Mouse (Mus musculus): ENCODE data around the gene Cygb. TPM values are rescaled to one million over a fixed set of nuclear protein-coding genes. Genes with fewer than 3 reads are reported as not detected.
"Not testable (repeated sequence)": the region's sequence is repeated elsewhere in the genome, so short reads cannot be mapped to it uniquely, and the experiment has no call there.

Cygb gene
- total RNA-seq, 2 experiments from 2014 or later: not detected

DNA sequence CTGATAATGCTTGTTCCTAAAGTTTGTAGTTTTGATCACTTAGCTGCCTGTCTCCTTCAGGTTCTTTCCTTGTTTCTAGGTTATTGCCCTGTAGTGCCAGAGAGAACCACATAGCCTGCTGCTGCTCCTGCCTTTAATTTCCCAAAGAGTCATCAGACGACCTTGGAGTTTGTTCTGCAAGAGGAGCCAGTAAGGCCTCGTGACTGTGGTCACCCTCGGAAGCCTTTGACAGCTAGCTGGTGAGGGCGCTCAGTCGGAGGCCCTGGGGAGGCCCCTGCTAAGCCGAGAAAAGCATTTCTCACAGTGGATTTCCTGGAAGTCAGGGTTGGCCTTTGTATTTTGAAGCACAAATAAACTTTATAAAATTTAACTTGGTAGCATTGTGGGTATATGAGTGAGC is 21.3 kb upstream of the Cygb start:
- ATAC-seq (ENCODE audit: poor library complexity, severe bottlenecking): not testable (repeated sequence)

DNA sequence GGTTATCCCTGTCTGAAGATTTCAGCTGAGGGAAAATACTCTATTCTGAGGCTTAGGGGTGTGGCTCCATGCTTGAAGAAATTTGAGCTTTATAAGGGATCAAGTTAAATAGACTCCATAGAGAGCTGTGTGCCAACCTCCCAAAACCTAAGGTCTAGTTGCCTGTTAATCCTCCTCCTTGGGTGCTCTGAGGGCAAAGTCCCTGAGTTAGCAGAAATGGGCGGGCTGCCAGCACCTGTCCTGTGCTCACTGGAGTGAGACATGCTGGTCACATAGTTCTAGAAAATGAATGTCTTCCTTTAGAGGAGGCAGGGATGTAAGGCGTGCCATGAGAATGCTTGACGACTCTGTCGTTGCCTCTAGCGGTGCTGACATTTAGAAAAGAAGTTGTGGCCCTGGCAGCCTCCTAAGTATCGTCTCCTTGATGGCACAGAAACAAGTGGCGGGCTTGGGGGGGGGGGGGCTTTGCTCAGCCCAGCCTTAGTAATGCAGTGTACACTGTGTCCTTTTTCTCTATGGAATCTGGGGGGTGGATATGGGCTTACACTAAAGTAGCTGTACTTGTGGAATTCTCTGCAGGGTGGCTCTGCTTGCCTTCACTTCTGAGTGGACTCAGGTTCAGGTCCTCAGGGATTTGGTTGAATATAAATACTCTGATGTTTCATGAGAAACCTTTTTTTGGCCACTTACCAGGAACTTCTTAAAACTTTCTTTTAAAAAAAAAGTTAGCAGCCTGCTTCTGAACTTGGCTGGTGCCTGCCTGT is 20.7 kb upstream of the Cygb start:
- ATAC-seq (ENCODE audit: poor library complexity, severe bottlenecking): no peak

DNA sequence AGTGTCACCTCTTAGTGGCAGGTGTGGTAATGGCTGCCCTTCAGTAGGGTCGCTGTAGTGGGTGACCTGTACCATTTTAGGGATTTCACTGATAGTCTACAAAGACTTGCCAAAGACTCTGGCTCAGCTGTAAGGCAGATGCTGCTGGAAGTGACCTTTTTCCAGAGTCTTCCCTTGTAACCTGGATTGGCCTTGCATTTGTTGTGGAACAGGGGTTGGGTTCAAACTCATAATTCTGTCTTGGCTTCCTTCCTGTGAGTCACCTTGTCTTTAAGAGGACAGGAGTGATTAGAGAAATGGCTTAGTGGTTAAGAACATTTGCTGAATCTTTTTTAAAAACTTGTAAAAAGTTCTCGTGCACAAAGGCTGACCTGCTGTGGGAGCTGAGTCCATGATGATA is 19.3 kb upstream of the Cygb start:
- no peak for ATAC-seq (ENCODE audit: poor library complexity, severe bottlenecking)

DNA sequence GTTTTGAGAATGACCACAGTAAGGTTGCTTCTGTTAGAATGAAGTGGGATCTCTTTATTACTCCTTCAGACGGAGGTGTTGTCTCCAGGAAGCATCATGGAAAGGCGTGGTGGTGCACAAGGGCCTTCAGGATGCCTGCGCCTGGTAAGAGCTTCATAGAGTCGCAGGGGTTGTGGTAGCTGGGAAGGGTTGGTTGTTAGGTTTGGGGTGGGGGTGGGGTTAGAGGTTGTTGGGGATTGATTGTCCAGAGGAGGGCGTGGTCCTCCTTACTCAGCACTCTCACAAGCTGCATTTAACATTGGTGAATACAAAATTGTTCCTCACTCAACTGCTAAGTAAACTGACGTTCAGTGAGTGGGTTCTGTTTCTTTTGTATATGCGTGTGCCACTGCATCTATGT is 18.5 kb upstream of the Cygb start:
- no peak for ATAC-seq (ENCODE audit: poor library complexity, severe bottlenecking)

DNA sequence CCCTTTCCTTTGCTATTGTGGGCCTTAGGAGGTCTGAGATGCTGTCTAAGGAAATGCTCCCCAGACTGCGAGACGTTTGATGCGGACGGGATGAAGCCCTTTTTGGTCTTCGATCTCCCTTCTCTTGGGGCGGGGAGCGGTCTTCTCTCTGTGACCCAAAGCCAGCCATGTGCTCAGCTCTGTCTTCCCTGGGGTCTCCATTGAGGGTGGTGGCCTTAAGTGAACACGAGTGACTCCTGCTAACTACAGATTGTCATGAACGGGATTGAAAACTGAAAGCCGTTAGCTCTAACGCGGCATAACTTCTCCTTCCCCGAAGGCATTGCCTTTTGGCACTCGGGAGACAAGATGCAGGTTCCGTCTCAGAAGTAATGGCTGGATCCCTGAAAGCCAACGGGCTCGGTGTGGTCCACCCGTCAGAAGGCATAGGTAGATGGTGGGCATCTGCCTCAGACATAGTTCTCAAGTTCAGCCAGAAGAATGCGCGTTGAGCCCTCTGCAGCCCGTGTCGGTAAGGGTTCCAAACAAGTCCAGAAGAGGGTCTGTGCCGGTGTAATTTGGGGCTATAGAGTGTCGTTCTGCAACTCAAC is 17.8 kb upstream of the Cygb start:
- ATAC-seq (ENCODE audit: poor library complexity, severe bottlenecking): peak; percentile 32; the same call in 1 of the 2 replicates

DNA sequence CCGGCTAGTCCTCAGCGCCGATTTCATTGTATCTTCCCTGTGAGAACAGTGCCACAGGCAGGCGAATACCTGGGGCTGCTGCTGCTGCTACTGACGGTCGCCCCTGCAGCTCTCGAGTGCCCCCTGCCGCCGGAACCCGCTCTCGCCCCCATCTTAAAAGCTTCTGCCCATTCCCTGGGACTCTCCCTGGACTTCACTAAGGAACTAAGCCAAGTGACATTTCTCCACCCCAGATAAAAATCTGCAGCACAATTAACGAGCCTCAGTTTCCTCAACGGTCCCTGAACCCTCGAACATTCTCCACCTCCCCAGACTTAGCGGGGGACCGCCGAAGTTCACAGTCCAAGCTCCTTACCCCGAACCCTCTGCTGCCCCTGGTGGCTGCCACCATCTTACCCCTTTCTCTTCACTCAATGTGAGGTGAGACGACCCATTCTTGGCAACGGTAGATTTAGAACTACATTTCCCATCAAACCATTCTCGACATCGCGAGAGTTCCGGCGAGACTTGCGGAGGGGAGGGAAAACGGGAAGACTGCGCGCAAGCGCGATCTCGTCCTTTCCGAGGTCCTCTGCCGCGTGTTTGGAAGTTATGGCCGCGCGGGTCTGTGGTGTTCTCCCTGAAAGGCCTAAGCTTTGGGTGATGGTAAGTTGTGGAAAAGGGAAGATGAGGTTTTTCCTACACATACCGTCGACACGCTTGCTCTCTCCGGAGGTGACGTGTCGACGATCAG is 17.2 kb upstream of the Cygb start:
- ATAC-seq (ENCODE audit: poor library complexity, severe bottlenecking): peak; percentile 93

DNA sequence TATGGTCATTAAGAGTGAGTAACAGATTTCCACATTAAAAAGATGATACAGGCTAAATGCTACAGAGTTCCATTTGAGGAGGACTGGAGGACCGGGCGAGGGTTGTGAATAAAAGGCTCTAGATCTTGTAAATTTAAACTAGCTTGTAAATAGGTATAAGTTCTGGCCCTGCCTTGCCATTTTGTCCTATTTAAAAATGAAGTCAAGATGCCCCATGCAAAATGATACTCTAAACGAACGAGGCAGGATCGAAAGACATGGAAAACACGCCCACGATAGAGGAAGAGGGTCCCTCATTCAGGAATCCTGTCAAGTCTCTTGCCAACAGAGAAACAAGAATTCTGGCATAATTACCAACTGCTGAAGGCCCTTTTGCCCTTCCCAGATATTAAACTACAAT is 16.3 kb upstream of the Cygb start:
- no peak for ATAC-seq (ENCODE audit: poor library complexity, severe bottlenecking)

DNA sequence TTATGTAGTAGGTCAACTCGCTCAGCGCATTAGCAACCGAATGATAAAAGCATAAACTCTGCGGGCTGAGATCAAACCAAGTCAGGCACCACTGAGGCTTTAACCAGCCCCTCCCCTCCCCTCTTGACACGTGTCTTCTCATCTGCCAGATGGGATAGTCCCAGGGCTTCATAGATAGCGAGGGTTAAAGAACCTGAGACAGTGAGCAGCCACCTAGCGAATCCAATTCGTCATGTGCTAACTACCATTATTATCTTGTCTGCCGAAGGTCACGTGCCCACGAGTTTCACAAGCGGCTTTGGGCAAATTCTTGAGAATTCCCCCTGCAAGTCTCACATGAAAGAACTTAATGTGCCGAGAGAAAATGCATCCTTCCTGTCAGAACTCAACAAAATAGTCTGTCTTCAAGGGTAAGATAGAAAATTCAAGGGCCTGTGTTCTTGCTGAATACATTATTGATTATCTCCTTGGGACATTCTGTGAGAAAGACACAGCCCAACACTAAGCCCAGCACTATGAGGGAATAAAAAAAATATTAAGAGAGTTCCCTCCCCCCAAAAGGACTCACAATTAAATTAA is 15.8 kb upstream of the Cygb start:
- ATAC-seq (ENCODE audit: poor library complexity, severe bottlenecking): no peak

DNA sequence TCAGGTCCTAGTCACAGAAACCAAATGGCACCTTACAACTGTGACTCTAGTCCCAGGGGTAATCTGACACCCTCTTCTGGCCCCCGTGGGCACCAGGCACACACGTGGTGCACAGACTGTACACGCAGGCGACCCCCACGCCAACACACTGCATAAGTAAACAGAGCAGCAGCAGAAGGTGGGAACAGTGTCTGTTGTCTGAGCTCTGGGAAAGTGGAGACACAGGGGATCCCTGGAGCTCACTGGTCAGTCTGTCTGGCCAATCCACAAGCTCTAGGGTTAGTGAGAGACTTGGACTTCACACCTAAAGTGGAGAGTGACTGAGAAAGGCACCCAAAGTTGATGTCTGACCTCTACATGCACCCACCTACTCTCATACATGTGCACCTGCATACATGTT is 15.2 kb upstream of the Cygb start:
- no peak for ATAC-seq (ENCODE audit: poor library complexity, severe bottlenecking)

DNA sequence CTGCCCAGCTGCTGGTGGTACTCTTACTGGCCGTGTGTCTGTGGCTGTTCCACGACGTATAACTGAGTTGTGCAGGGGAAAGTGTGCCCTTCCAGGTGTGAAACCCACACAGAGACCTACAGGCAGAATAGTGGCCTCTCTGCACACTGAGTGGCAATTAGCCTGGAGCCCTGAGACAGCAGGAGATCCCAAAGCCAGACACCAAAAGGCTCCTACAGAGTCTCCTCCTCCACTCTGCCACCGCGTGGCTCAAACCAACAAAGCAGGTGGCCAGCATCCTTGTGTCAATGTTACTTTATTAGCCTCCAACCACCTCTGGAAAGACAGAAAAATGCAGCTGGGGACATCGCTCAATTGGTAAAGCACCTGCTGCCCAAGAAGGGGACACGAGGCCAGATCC is 14.7 kb upstream of the Cygb start:
- ATAC-seq (ENCODE audit: poor library complexity, severe bottlenecking): no peak

DNA sequence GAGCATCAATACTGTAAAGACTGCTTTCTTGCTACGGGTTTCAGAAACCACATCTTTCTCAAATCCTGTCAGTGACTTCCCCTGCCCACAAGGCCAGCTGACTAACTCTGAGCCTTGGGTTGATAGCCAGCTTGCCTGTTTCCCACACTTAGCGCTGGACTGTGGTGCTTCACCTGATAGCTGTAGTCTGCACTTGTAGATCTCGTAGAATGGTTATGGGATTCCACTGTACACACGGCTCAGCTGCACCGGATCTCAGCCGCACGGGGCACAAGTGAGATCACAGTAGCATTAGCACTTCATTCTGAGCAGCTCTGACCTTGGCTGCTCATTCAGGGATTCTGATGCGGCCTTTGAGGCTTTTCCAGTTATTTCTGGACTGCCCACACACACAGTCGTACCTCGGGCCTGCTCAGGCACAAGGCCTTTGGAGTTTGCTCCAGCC is 14.3 kb upstream of the Cygb start:
- ATAC-seq (ENCODE audit: poor library complexity, severe bottlenecking): no peak

DNA sequence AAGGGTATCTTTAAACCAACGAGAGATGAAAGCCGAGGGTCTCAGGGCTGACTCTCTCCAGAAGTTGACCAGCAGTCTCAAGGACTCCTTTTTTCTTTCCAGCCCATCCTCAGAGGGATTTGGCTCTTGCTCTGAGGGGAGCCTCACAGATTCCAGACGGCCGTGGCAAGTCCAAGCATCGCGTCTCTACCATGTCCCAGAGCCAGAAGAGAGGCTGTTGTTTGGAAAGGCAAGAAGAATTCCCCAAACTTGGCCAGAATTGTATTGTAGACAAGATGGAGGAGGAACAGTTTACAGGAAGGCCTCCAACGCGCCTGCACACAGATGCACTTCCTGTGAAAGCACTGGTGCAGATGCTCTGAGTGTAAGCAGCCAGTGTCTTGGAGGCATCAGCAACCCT is 13.8 kb upstream of the Cygb start:
- ATAC-seq (ENCODE audit: poor library complexity, severe bottlenecking): no peak

DNA sequence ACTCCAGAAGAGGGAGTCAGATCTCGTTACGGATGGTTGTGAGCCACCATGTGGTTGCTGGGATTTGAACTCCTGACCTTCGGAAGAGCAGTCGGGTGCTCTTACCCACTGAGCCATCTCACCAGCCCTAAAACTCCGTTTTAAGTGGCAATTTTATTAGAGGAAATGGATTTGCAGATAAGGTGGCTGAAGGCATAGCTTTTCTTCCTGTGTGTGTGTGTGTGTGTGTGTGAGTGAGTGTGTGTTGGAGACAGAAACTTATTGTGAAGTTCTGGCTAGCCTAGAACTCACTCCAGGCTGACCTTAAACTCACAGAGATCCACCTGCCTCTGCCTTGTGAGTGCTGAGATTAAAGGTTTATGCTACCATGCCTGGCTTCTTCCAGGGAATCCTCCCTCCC is 12.9 kb upstream of the Cygb start:
- not testable (repeated sequence) for ATAC-seq (ENCODE audit: poor library complexity, severe bottlenecking)

DNA sequence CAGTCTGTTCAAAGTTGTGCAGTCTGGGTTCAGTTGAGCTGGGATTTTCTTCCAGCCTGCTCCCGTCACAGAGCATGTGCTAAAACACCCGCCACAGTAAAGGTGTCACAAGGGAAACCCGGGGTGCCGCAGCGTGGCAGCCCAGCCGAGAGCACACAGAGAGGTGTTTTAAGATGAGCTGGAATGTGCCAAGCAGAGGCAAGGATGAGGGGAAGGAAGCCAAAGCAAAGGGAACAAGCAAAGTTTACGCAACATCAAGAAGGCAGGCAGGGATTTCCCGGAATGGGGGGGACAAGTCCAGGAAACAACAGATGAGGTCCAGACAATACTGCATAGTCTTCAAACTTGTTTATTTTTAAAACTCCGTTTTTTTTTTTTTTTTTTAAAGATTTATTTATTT is 12.5 kb upstream of the Cygb start:
- no peak for ATAC-seq (ENCODE audit: poor library complexity, severe bottlenecking)

DNA sequence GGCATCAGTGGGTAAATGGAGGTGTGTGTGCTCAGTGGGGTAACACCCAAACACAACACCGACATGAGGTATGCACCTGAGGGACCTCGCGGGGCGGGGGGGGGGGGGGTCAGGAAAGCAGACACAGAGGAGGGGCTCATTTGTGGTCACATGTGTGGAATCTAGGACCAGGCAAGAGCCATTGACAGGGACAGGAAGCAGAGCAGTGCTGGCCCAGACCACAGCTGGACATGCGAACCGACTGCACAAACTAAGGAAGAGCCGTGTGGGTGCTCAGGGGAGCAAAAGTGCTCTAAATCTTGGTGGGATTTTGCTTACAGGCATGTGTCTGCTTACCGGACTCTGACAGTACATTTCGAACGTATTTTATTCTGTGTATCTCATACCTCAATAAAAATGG is 11.2 kb upstream of the Cygb start:
- ATAC-seq (ENCODE audit: poor library complexity, severe bottlenecking): no peak

DNA sequence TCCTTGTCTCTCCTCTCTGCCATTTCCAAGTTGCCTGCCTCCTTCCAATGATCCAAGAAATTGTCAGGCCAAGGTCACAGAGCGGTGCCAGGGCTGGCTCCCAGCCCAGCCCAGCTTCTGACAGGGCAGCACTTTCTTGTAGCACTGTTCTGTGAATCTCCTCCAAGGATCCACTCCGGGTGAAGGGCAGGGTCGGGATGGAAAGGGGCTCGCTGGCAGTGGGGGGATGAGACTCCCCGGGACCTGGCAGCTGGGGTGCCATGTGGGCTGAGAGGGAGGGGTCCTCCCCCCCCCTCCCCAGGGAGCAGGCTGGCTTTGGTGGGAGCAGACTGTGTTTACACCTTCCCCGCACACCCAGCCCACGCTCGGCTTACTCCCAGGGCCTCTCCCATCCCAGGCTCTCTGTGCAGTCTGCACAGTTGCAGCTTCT is 7.8 kb upstream of the Cygb start:
- ATAC-seq (ENCODE audit: poor library complexity, severe bottlenecking): no peak

DNA sequence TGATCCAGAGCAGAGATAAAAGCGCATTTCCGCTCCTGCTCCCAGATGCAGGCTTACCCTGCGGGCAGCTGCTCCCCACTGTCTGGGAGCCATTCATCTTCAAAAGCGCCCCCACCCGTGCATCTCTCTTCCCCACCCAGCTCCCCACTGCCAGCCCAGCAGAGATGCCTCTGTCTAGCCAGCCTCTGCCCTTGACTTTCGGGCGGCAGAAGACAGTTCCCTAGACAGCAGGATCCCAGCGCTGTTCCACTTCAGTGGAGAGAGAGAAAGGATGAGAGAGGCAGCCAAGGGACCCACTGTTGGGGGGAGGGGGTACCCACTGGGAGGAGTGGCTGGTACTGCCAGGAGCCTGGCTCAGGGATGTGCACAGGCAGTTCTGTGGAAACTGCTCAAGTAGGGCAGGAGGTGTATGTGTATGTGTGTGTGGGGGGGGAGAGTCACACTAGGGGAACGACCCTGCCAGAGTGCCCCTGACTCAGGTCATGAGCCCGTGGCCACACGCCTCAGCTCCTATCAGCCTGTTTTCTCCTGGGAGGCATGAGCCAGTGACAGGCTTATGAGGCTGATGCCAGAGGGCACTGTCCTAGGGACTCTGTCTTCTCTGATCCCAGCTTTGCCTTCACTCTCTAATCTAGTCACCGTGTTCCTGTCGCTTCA is 7.3 kb upstream of the Cygb start:
- no peak for ATAC-seq (ENCODE audit: poor library complexity, severe bottlenecking)

DNA sequence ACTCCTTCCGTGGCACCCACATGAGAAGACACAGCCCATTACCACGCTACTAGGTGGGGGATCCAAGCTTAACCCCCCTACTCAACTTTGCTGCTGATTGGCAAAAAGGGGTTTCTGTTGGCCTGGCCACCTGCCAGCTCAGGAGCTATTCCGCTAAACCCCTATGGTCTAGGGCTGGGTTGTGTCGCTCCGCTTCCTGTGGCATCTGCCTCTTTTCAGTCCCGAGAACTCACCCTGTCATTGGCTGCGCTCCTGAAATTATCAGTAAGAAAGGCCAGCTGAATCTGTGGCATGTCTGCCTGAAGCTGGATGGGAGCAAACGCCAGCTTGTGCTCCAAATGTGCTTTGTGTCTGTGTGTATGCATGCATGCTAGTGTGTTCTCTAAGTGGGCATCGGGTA is 6.1 kb upstream of the Cygb start:
- no peak for ATAC-seq (ENCODE audit: poor library complexity, severe bottlenecking)

DNA sequence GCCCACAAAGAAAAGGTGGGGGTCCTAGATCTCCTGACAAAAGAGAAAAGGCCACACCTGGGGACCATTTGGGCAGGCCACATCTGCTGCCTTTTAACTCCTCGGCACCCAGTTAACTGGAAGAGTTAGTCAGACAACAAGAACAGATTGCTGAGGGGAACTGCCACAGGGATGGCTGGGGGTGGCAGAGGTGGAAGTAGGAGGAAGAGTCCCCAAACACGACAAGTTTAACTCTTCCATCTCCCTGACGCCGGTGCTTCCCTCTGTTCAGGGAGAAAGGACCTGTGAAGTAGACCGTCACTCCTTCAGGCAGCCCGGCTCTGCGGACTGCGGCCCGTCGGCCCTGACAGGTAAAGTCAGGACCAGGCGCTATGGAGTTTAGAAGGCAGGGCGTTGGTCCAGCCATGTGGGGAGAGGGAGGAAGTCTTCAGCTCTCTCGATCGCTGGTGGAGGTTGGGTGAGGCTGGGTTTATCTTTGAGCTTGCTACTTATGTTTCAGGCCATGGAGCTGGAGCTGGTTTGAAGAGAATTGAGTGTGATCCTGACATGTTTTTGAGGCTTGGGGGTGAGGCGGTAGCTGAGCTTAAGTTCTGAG is 5.0 kb upstream of the Cygb start:
- no peak for ATAC-seq (ENCODE audit: poor library complexity, severe bottlenecking)

DNA sequence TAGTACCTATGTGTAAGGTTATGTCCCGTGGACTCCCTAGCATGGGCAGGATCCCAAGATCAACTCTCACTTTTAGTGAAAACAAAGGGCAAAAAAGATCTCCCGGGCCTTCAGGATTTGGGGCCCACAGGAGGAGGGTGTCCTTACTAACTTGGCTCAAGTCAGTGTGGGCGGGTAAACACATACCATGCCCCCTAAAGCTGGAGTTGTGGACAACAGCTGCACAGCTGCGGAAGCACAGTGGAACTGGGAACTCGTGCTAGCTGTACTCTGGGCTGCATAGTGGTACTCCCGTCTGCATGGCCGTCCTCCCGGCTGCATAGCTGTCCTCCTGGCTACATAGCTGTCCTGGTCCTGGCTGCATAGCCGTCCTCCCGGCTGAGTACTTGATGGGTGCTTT is 4.1 kb upstream of the Cygb start:
- no peak for ATAC-seq (ENCODE audit: poor library complexity, severe bottlenecking)
